Mouse (Mus musculus) kidney, adult 2 months (tissue): Measurements from ENCODE around the gene 4930544D05Rik.

ENCODE experiments used
- CTCF ChIP-seq: fragments of 200-500 bp; conservative IDR thresholded peaks from 2 replicates; pipeline ENCODE4 v1.5.1; 2011; ENCODE audit warnings: low read depth, mild to moderate bottlenecking, control low read depth, low read length, moderate library complexity, mixed read lengths; ENCODE audit not compliant: insufficient read depth, insufficient read length
- POLR2A ChIP-seq: fragments of 200-500 bp; IDR thresholded peaks from one replicate; pipeline ENCODE4 v1.6.1; 2011; ENCODE audit warnings: low read depth, low read length, control low read depth

- TF ChIP-seq POLR2A, result no peak
- TF ChIP-seq CTCF, result no peak
Measured at GRCm38 (mm10) chr11:70628431-70628830, 12.8 kb downstream of the 4930544D05Rik start.
